Mouse (Mus musculus): ENCODE data around the gene Ica1.

GRCm38 (mm10) chr6:8655454-8655853, 122.8 kb downstream of the Ica1 start:
- TF ChIP-seq CTCF (IDR thresholded peaks at IDR 0.05) = no peak
- no peak for TF ChIP-seq EP300 (IDR thresholded peaks at IDR 0.05)
